In genomic region chr19:12374465-12375025, GRCm38 (mm10) we compare ENCODE assay signal across 13 mouse cellular contexts. TPM values are rescaled to one million over a fixed set of nuclear protein-coding genes. Genes with fewer than 3 reads are reported as not detected.
DNase-seq lines count a peak whose midpoint lies in the region; ATAC-seq lines count a peak whose summit lies in the region.
"Had no signal": no experiment of that assay in that cellular context is flagged by ENCODE, and none has a peak within 500 bp of the region (broad histone marks: within the 10 kb centered on the region; RNA-seq: fewer than 3 reads in every experiment).

No protein-coding gene starts in this region.

- H3K4me2 ChIP-seq in intestine, embryonic 15.5 days (replicated peaks) = no peak overlapping the region
- H3K4me2 ChIP-seq: hindbrain, embryonic 12.5 days had no signal

- H3K36me3 ChIP-seq in intestine, embryonic 15.5 days = no peaks in the 10 kb centered on the region
- H3K36me3 ChIP-seq: hindbrain, embryonic 12.5 days had no signal

- WGBS in intestine, embryonic 15.5 days = 48% methylated on average over 2 of the region's 2 CpGs

- H3K4me3 ChIP-seq in intestine, embryonic 15.5 days (replicated peaks) = no peak overlapping the region
- H3K4me3 ChIP-seq: hindbrain, embryonic 12.5 days had no signal

- no peaks in the 10 kb centered on the region for H3K4me1 ChIP-seq in intestine, embryonic 15.5 days (replicated peaks)
- H3K4me1 ChIP-seq: hindbrain, embryonic 12.5 days had no signal

- no peak for ATAC-seq in intestine, embryonic 15.5 days

- H3K27ac ChIP-seq in intestine, embryonic 15.5 days = no peak overlapping the region
- H3K27ac ChIP-seq: hindbrain, embryonic 12.5 days had no signal

- no peaks in the 10 kb centered on the region for H3K27me3 ChIP-seq in intestine, embryonic 15.5 days (replicated peaks)
- H3K27me3 ChIP-seq: hindbrain, embryonic 12.5 days had no signal

- no peak overlapping the region for H3K9ac ChIP-seq in intestine, embryonic 15.5 days
- H3K9ac ChIP-seq: hindbrain, embryonic 12.5 days had no signal

- DNase-seq in kidney, postnatal 10 days = peak; percentile 5
- DNase-seq in kidney, adult 11 months = no peak
- DNase-seq in frontal cortex, postnatal 14 days (ENCODE audit: low spot score in 2 of 2) = peak; percentile 5 to 6
- peak; percentile 40 to 42 for DNase-seq in layer of hippocampus, postnatal 25 days (ENCODE audit: extremely low spot score in 1 of 2, low spot score in 1 of 2)
- peak; percentile 19 for DNase-seq in right cerebral cortex, postnatal 25 days
- no peak for DNase-seq in retina, postnatal 1 day
- DNase-seq in gastrocnemius, adult 8-10 months (ENCODE audit: low spot score in 2 of 2) = no peak
- DNase-seq: kidney, adult 9 months; thymus, postnatal 36 days had no signal

- H3K9me3 ChIP-seq in intestine, embryonic 15.5 days = no peaks in the 10 kb centered on the region
- H3K9me3 ChIP-seq: hindbrain, embryonic 12.5 days had no signal

RNA-seq across cellular contexts. Expression of gene Olfr1440, which starts 12.5 kb away (rescaled TPM):
- total RNA-seq in layer of hippocampus, postnatal 25 days (2021) = not detected
- total RNA-seq in gastrocnemius, adult 8-10 months (2022) = not detected
- polyA plus RNA-seq in intestine, embryonic 15.5 days (2015; fragmentation: Nextera tagmentation; extraction: Ambion mirVana) = not detected in 2 replicates
- polyA plus RNA-seq: hindbrain, embryonic 12.5 days; limb, embryonic 14.5 days; lung, embryonic 16.5 days had no signal

RNA-seq across cellular contexts. Expression of gene Olfr1438-ps1, which starts 38.8 kb away (rescaled TPM):
- total RNA-seq in layer of hippocampus, postnatal 25 days (2021) = not detected
- total RNA-seq in gastrocnemius, adult 8-10 months (2022) = not detected
- not detected in 2 replicates for polyA plus RNA-seq in intestine, embryonic 15.5 days (2015; fragmentation: Nextera tagmentation; extraction: Ambion mirVana)
- polyA plus RNA-seq: hindbrain, embryonic 12.5 days; limb, embryonic 14.5 days; lung, embryonic 16.5 days had no signal

RNA-seq across cellular contexts. Expression of gene Olfr1441, which starts 42.7 kb away (rescaled TPM):
- not detected for total RNA-seq in layer of hippocampus, postnatal 25 days (2021)
- total RNA-seq in gastrocnemius, adult 8-10 months (2022) = not detected
- not detected in 2 replicates for polyA plus RNA-seq in intestine, embryonic 15.5 days (2015; fragmentation: Nextera tagmentation; extraction: Ambion mirVana)
- polyA plus RNA-seq: hindbrain, embryonic 12.5 days; limb, embryonic 14.5 days; lung, embryonic 16.5 days had no signal

RNA-seq across cellular contexts. Expression of gene Olfr1437, which starts 49.6 kb away (rescaled TPM):
- total RNA-seq in layer of hippocampus, postnatal 25 days (2021) = not detected
- total RNA-seq in gastrocnemius, adult 8-10 months (2022) = not detected
- not detected in 2 replicates for polyA plus RNA-seq in intestine, embryonic 15.5 days (2015; fragmentation: Nextera tagmentation; extraction: Ambion mirVana)
- polyA plus RNA-seq: hindbrain, embryonic 12.5 days; limb, embryonic 14.5 days; lung, embryonic 16.5 days had no signal

RNA-seq across cellular contexts. Expression of gene Pfpl, which starts 53.2 kb away (rescaled TPM):
- total RNA-seq in layer of hippocampus, postnatal 25 days (2021) = not detected
- total RNA-seq in gastrocnemius, adult 8-10 months (2022) = not detected
- not detected in 2 replicates for polyA plus RNA-seq in intestine, embryonic 15.5 days (2015; fragmentation: Nextera tagmentation; extraction: Ambion mirVana)
- polyA plus RNA-seq: hindbrain, embryonic 12.5 days; limb, embryonic 14.5 days; lung, embryonic 16.5 days had no signal

Comparison
In these comparisons a context has a peak if more than half of its experiments do, and no peak if none do; other contexts are left out.
1. DNase-seq: peak in kidney, postnatal 10 days (single experiment), frontal cortex, postnatal 14 days (2 of 2), layer of hippocampus, postnatal 25 days (2 of 2) and right cerebral cortex, postnatal 25 days (single experiment); none in kidney, adult 11 months (single experiment), retina, postnatal 1 day (single experiment) and gastrocnemius, adult 8-10 months (0 of 2).